Mouse (Mus musculus): ENCODE data around the gene Slc25a21. TPM values are rescaled to one million over a fixed set of nuclear protein-coding genes. Genes with fewer than 3 reads are reported as not detected.
A peak's percentile ranks its signal among the peaks of the same experiment; 100 is the strongest.

The Slc25a21 gene
- total RNA-seq, 2 experiments from 2014 or later, result 0.19 to 0.31 TPM

- ATAC-seq (replicated peaks; ENCODE audit: poor library complexity, severe bottlenecking), result no peak
Observed at GRCm38 (mm10) chr12:57072616-57073015, 124.7 kb downstream of the Slc25a21 start.

- no peak for ATAC-seq (replicated peaks; ENCODE audit: poor library complexity, severe bottlenecking)
Observed at GRCm38 (mm10) chr12:57068607-57069006, 128.7 kb downstream of the Slc25a21 start.

- no peak for ATAC-seq (replicated peaks; ENCODE audit: poor library complexity, severe bottlenecking)
Observed at GRCm38 (mm10) chr12:57019737-57020136, 177.5 kb downstream of the Slc25a21 start.

DNA sequence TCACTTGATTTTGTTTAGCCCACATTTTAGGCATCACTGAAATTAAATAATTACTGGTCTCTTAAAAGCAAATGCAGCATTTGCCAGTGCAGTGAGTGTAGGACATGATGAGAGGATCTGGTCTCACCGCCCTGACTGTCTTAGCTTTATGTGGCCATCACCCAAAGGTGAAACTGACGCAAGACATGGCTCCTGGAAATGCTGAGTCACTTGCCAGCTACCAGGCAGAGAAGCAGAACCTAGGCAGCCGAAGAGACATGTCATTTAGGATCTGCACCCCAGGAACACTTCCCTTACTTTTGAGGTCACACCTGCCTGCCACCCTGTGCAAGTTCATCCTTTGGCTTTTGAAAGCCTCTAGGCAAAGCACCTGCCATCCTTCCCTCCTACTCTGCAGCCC lies 180.4 kb downstream of the Slc25a21 start:
- no peak for ATAC-seq (replicated peaks; ENCODE audit: poor library complexity, severe bottlenecking)

- no peak for ATAC-seq (replicated peaks; ENCODE audit: poor library complexity, severe bottlenecking)
Observed at GRCm38 (mm10) chr12:57016324-57016723, 180.9 kb downstream of the Slc25a21 start.

DNA sequence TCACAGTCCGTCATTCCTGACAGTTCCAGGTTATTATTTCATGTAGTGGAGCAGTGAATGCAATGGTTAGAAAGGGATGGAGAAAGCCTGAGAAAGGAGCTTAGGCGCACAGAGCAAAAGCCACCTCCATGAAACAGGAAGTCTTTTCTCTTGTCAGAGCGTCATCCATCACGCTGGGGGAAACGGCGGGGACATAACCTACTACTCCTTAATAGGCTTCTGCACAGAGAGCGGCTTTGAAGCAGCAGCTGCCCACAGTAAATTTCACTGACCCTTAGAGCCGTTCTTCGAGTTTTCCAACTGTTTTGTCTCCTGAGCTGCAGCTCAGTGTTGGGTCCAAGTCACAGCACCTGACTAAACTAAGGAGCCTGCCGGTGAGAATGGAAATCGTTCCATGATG lies 188.3 kb downstream of the Slc25a21 start:
- ATAC-seq (replicated peaks; ENCODE audit: poor library complexity, severe bottlenecking), result no peak

- peak; percentile 62; the same call in 1 of the 2 replicates for ATAC-seq (replicated peaks; ENCODE audit: poor library complexity, severe bottlenecking)
Observed at GRCm38 (mm10) chr12:56986049-56986448, 211.2 kb downstream of the Slc25a21 start.

GRCm38 (mm10) chr12:56982066-56982626 lies 215.1 kb downstream of the Slc25a21 start:
- ATAC-seq (replicated peaks; ENCODE audit: poor library complexity, severe bottlenecking), result no peak

DNA sequence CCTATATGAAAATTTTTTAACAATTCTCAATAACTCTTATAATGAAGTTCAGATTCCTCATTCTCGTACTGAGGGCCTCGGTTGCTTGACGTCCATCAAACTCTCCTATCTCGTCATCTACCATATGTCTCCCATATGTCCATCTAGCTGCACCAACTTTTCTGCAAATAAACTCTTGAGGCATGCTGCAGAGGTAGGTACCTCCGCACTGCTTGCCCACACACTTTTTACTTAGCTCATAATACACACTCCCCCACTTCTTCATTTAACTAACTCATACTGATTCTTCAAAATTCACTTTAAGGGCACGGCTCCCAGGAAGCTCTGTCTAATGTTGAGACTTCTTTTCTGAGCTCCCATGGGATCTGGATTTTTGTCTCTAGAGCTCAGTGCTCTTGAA lies 222.0 kb downstream of the Slc25a21 start:
- no peak for ATAC-seq (replicated peaks; ENCODE audit: poor library complexity, severe bottlenecking)

- no peak for ATAC-seq (replicated peaks; ENCODE audit: poor library complexity, severe bottlenecking)
Observed at GRCm38 (mm10) chr12:56963236-56963635, 234.0 kb downstream of the Slc25a21 start.

DNA sequence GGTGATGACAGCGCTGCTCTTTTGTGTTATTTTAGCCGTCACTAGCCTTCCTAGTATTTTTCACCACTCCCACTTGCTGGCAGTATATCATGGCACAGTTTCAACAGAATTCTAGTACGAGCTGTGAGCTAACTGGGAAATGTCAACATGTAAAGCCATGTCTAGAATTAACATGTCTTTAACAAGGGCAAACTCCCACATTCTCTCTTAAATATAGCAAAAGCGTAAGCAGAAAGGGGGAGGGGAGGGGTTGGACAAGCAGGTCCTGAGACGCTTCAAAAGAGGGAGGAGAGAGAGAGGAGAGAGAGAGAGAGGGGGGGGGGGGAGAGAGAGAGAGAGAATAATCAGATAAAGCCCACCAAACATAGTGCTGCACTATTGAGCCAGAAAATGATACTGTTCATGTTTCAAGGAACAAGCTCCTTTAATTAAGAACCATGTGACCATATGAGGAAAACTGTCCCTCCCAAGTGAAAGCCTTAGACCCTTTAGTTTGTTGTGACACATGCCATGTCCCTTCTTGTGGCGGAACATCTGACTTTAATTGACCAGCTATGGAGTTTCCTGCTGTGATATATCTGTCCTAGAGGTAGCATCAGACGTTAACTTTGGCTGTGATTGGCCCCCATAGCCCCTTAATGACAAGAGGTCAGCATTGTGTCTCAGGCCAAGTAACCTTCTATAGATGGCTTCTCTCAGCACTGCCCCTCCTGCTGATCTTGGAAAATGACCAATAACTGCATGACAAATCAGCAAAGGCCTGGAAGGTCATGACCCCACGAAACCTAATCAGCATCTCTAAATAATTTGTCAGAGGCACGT lies 237.8 kb downstream of the Slc25a21 start:
- no peak for ATAC-seq (replicated peaks; ENCODE audit: poor library complexity, severe bottlenecking)

GRCm38 (mm10) chr12:56958244-56958643 lies 239.0 kb downstream of the Slc25a21 start:
- ATAC-seq (replicated peaks; ENCODE audit: poor library complexity, severe bottlenecking), result no peak

GRCm38 (mm10) chr12:56951749-56952657 lies 245.3 kb downstream of the Slc25a21 start:
- ATAC-seq (replicated peaks; ENCODE audit: poor library complexity, severe bottlenecking), result no peak

DNA sequence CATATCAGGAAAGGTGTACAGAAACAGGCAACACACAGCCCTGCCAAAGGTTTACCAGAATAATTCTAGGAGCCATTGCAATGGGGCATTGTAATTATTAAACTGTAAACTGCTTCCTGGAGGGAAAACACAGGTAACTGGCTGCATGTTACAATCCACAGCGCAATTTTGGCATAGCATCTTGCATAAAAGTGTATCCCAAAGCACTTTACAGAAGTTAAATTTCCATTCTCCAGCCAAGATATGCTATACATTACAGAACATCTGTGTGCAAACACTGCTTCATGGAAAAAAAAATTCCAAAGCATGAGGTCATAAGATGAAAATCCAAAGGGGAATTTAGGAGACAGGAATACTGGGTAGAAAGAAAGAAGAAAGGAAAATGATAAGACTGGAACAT lies 253.0 kb downstream of the Slc25a21 start:
- no peak for ATAC-seq (replicated peaks; ENCODE audit: poor library complexity, severe bottlenecking)

GRCm38 (mm10) chr12:56940861-56941260 lies 256.4 kb downstream of the Slc25a21 start:
- ATAC-seq (replicated peaks; ENCODE audit: poor library complexity, severe bottlenecking), result no peak

DNA sequence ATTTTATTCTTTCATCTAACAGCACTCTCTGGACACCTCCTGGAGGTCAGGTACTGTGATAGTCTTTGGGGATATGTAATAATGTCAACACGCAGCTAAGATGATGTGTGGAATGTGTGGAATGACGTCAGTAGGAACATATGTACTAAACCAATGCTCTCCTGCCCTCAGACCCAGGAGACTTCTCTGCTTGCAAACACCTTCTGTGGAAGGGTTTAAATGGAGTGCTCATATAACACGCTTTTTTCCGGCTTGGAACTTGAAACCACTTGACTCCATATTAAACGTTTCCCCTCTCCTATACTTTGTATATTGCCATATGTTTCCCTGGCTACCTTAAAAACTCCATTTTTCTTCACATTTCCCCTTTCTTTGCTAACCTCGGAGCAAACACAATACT lies 279.1 kb downstream of the Slc25a21 start:
- no peak for ATAC-seq (replicated peaks; ENCODE audit: poor library complexity, severe bottlenecking)

- ATAC-seq (replicated peaks; ENCODE audit: poor library complexity, severe bottlenecking), result no peak
Observed at GRCm38 (mm10) chr12:56906476-56906875, 290.8 kb downstream of the Slc25a21 start.

GRCm38 (mm10) chr12:56905652-56906305 lies 291.5 kb downstream of the Slc25a21 start:
- no peak for ATAC-seq (replicated peaks; ENCODE audit: poor library complexity, severe bottlenecking)

DNA sequence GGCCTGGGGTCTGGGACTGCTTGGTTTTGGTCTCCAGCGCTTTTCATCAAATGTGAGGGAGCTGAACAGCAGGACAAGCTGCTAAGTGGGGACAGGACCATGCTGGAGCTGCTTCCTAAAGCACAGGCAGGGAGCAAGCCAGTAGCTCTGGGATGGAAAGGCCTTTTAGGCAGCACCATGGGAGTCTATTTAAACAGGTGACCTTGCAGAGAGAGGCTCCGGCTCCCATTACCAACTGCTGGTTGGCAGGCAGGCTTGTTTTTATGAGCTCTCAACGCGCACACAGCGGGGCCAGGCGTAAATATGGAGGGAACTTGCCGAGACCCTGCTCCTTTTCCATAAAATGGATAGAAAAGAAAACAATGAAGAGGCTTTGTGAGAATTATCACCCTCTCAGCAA lies 292.1 kb downstream of the Slc25a21 start:
- no peak for ATAC-seq (replicated peaks; ENCODE audit: poor library complexity, severe bottlenecking)

GRCm38 (mm10) chr12:56902774-56903456 lies 294.4 kb downstream of the Slc25a21 start:
- no peak for ATAC-seq (replicated peaks; ENCODE audit: poor library complexity, severe bottlenecking)

Measured in granulocyte monocyte progenitor cell, adult 5-6 weeks (primary cell).